Mouse (Mus musculus): Measurements from ENCODE around the gene Tmtc2.

GRCm38 (mm10) chr10:105595480-105596102 lies 21.3 kb upstream of the Tmtc2 start:
- TF ChIP-seq POLR2A (IDR thresholded peaks at IDR 0.05; ENCODE audit: extremely low read depth, insufficient read depth, low read length): no peak
- no peak for TF ChIP-seq CTCF (IDR thresholded peaks at IDR 0.05; ENCODE audit: extremely low read depth, insufficient read depth, low read length)

All from cortical plate, adult 2 months (tissue).